Mouse (Mus musculus): ENCODE measurements at regions not wholly inside any gene's neighbourhood (a gene's known extent, or its start where the extent isn't known, plus 50 kb on each side); places are given as distances from the start of the nearest gene placed in this dataset.

DNA sequence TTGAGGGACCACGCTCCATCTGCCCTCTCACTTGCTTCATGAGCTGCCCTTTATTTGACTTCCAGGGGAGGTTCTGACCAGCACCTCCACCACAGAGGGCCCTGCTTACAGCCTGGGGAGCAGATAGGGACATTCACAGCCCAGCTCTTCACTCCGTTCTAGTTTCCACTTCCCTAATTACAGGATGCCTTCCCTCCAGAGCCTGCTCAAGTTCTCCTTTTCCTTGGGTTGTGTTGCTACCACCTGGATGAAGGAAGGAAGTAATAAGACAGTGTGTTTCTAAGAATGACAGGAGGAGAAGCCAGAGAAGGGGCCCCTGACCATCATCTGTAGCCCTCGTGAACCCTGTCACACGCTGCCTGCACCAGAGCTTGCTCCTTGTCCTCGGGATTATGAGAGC, 152.1 kb downstream of the Maf start:
- ChIA-PET CTCF (no interaction called here), POLR2A (no interaction called here)

DNA sequence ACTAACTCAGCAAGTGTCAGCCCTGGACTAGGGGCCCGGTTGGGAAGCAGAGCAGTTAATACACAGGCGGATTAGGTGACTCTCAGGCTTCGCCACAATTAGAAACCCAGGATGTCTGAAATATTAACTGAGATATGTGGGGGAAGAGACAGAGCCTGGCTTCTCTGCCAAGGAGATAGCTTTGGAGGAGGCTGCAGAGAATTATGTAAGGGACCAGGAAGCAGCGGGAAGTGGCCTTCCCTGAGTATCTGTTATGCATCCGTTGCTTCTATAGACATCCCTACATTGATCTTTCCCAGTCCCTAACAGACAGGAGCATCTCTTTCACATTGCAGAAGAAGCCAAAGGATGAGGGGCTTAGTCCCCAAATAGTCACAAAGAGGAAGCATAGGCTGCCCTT, 153.4 kb downstream of the Maf start:
- ChIA-PET CTCF (no interaction called here), POLR2A (no interaction called here)

DNA sequence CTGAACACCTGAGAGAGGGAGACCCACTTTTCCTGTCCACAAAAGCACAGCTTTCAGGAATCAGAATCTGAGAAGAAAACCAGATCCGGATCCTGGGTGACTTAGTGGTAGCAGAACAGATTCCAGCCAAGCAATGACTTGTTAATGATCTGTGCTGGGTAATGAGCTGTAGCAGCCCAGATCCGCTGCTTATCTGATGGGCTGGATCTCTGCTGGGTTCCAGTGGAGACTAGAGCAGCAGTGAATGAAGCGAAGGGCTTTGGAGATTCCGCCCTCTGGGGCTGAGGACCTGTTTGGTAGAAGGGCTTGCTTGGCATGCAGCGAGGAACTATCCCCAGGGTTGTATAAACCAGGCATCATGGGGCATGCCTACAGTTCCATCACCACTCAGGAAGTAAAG, 156.3 kb downstream of the Maf start:
- ChIA-PET CTCF (no interaction called here), POLR2A (no interaction called here)

DNA sequence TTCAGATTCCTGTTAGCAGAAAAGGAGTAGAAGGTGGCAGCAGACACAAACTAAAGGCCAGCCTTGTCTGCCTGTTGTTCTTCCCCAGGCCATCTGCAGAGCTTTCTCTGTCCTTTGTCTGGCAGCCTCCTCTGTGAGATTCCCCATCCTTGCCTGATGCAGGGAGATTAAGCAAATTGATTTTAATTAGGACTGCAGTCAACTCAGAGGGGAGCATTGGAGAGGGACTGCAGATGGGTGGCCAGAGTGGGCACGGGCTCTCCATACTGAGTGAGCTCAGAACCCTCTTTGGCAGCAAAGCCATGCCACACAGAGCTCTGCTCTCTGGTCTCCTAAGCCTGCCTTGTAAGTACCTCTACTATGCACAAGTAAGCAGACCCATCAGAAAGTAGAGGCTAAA, 158.5 kb downstream of the Maf start:
- CTCF ChIA-PET, result interaction anchor here in 1 of 4 experiments (0.6 kb wide), 1 partner anchor 12 kb away, joined by 3 read pairs; no protein-coding TSS in a partner anchor
- POLR2A ChIA-PET, result no interaction called here

DNA sequence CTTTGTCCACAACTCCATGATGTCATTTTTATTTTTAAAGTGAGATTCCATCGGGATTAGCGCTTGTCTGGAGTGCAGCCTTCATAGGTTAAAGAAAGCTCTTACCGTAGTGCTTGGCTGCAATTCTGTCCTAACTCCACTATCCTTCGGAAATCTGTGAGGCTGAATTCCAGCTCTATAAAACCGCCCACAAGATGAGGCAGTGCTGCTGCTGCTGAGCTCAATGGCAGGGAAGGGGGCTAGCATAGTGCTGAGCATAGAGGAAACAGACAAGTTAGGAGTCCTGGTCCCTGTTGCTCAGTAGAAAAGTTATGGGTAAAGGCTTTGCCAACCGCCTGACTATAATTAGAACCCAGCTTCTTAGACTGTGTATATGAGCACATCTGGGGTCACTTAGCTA, 163.5 kb downstream of the Maf start:
- ChIA-PET CTCF (interaction anchor here in 1 of 4 experiments (0.6 kb wide), 2 partner anchors 31 to 199 kb away, joined by 4 read pairs; no protein-coding TSS in a partner anchor), POLR2A (no interaction called here)

DNA sequence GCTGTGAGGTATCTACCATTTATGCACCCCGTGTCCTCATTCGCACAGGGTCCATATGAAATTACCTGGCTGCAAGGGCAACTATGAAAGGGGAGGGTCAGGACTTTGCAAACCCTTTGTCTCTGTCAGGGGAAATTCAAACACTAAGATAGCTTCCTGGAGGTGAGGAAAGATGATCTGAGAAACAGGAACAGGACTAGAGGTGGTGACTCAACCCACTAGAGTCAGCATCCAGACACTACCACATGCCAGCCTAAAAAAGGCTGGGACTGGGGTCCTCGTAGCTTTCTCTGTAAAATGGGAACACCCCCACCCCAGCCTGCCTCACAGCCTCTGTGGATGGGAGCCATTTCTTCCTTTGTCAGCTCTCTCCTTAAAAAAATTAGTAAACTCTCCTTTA, 164.7 kb downstream of the Maf start:
- ChIA-PET CTCF (no interaction called here), POLR2A (no interaction called here)

DNA sequence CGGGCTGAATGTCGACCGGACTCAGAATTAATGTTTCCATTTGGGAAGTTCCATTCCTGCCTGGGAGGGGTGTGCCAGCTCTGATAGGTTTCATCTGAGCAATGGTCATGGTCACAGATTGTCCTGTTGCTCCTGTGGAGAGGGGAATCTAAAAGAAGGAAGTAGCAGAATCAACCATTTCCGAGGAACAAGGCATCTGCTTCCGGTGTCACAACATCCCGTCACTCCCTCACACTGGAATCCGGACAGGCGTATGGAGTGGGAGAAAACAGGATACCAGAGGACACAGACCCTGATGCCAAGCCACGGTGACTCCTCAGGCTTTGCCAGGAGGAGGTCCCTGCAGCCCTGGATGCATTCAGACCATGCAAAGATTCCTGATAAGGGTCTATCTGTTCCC, 168.0 kb downstream of the Maf start:
- POLR2A ChIA-PET, result interaction anchor here in 1 of 4 experiments (0.6 kb wide), 1 partner anchor 14 kb away, joined by 3 read pairs; no protein-coding TSS in a partner anchor
- CTCF ChIA-PET, result interaction anchor here in 1 of 4 experiments (0.6 kb wide), 1 partner anchor 1230 kb away, joined by 4 read pairs; no protein-coding TSS in a partner anchor

DNA sequence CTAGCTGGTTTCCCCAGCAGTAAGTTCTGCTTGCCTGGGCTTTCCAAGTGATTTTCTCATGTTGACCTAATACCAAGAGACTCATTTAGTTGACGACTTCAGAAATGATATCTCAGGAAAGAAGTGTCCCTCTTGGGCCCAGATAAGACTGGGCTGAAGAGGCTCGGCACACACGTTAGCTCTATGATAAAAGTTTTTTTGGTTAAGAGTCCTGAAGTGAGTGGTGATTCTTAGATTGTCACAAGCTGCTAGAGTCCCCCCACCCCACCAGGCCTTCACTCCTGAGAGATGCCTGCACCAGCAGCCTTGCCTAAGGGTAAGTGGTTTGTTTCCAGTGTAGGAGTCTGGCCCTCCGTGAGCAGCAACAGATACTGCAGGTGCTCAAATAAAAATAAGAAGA, 169.4 kb downstream of the Maf start:
- CTCF ChIA-PET, result interaction anchor here in 1 of 4 experiments (0.5 kb wide), 1 partner anchor 379 kb away, joined by 5 read pairs; no protein-coding TSS in a partner anchor
- POLR2A ChIA-PET, result no interaction called here

DNA sequence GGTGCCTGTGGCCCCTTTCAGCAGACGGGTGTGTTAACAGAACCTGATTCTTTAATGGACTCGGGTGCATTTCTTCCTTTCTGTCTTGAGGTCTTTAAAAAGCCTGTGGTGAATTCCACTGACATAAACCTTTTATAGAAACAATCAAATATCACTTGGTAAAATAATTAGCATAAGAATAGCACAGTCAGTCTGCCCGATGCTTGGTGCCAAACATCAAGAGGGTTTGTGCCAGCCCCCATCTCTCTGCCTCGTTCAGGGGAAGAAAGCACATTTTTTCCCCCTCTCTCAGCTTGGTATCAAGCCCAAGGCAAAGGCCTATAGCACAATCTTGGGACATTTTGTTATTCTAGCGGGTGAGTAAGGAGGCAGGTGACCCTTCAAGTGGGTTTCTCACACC, 169.8 kb downstream of the Maf start:
- ChIA-PET CTCF (no interaction called here), POLR2A (no interaction called here)

DNA sequence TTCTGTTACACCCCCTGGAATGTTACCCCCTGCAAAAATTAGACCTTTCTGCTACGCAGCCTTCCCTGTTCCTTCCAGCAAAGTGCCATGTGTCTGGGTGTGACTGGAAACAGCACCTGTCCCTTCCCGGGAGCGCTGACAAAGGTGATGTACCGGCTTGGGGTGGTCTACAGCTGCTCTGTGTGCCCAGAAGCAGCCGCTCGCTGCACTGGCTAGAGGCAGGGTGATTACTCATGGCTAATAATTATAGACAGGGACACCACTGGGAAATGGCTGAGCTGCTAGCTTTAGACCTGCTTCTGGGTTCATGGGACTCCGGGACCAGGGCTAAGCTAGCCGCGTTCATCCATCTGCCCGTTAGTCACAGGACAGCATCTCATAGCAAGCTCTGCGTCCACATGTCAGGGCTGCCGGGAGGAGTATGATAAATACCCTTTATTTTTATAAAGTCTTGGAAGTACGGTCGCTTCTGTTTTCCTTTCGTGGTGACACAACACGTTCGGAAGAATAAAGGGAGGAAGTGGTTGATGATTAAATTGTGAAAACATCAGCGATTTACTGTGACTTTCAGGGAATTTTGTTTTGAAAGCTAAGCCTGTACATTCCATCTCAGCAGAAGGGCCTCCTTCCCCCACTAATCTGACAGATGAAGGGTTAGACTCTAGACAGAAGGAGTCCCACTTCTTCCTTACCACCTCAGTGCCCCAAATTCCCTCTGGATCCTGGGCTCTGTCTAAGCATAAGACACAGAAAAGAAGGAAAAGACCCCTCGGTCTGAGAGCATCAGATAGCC, 170.8 kb downstream of the Maf start:
- ChIA-PET CTCF (interaction anchor here in 1 of 4 experiments (0.7 kb wide), 1 partner anchor 1999 kb away, joined by 3 read pairs; no protein-coding TSS in a partner anchor), POLR2A (interaction anchor here in 1 of 4 experiments (0.7 to 0.8 kb wide), 2 partner anchors 15 to 591 kb away, joined by 3 to 6 read pairs; no protein-coding TSS in a partner anchor)

DNA sequence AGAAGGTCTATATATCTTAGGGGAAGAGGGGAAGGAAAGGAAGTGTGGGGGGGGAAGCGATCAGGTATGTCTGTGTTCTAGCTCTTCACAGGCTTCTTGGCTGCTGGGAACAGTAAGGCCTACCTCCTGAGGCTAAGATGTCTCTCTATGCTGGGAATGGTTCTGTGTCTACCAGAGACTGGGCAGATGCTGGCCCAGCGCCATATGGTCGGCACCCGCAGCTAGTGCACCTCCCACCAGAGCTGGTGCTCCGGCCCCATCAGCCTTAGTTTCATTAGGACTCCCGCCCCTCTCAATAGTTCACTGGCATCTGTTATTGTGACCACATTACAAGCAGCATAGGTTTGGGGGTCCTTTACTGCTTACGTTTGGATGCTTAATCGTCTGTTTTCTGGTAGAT, 171.6 kb downstream of the Maf start:
- ChIA-PET CTCF (no interaction called here), POLR2A (interaction anchor here in 2 of 4 experiments (0.6 kb wide), 2 partner anchors 740 to 751 kb away, joined by 3 to 5 read pairs; no protein-coding TSS in a partner anchor)

DNA sequence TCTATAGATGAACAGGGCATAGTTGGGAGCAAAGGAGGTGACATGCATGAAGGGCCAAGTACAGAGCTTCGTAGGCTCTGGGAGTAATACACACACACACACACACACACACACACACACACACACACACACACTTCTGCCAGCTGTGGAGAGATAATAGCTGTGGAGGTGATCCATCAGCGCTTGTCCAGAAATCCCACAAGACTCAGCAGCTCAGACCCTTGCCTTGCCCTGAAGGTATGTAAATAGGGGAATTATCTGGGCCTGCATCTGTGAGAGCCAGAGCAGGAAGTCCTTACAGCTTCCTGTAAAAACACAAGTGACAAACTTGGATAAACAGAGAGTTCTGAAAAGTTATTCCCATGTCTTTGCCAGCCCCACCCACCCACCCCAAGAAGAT, 173.6 kb downstream of the Maf start:
- ChIA-PET CTCF (interaction anchor here in 1 of 4 experiments (0.6 kb wide), 1 partner anchor 1072 kb away, joined by 3 read pairs; no protein-coding TSS in a partner anchor), POLR2A (no interaction called here)

DNA sequence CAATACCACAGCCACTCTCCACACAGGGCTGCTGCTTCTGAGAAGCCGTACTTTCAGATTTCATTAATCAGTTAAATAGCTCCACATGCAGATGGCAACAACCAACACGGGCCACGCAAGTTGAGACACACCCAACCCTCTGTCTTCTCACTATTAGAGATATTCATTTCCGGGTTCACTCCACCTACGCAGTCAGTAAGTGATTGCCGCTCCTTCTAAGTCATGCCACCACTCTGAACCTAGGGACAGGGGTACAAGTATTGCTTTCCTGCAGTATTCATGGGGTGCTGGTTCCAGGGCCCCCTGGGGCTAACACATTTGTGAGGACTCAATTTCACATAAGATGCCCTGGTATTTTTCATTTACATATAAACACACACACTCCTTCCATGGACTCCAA, 176.3 kb downstream of the Maf start:
- ChIA-PET CTCF (interaction anchor here in 1 of 4 experiments (0.7 kb wide), 1 partner anchor 888 kb away, joined by 7 read pairs; no protein-coding TSS in a partner anchor), POLR2A (interaction anchor here in 1 of 4 experiments (1.9 kb wide), 1 partner anchor 9 kb away, joined by 6 read pairs; no protein-coding TSS in a partner anchor)

DNA sequence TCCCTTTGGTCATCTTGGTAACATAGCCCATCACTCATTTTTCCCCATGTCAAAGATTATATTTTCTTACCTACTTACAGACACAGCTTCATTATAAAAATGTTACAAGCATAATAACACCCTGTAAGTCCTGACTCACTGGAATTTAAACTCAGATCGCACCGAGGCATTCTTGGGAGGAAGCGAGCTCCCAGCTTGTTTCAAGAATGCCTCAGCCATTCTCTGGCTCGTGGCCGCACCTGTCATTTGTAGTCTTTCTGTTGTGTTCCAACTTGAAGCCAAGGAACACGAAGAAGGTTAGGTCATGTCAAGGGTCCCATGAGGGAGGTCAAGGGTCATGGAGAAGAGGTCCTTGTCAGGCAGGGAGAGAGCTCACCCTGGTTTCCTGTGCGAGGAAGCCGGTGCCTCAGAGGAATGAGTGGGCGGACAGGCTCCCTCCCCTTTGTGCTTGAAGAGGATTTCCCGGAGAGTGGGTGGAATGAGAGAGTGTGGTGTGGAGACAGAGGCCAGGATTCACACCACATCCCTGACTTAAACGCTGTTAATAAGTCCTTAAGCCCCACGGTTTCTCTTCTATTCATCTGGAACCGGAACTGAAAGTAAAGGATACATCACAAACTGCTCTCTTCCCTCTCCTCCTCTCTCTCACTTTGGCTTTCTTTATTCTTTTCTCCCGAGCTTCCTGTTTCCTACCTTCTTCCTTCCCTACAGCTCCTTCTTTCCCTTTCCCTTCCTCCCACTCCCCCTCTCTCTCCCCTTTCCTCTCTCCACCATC, 177.8 kb downstream of the Maf start:
- CTCF ChIA-PET, result interaction anchor here in 1 of 4 experiments (0.6 kb wide), 1 partner anchor 1044 kb away, joined by 3 read pairs; no protein-coding TSS in a partner anchor

DNA sequence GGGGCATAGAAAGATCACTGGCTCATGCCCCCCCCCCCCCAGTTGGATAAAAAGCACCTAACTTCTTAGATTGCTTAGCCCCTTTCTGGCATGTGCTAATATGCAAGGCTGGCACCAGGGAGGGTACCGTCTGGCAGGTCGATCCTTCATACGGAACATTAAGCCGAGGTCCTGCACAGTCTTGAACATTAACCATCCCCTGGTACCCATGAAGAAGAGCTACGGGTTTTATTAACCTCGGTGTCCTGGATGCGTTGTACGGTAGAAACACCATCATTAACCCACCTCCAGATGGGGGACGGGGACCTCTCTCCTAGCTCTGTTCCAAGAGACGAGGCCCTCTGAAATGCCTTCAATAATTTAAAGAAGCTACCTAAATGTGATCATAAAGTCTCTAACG, 178.7 kb downstream of the Maf start:
- CTCF ChIA-PET, result no interaction called here

More for the DNA sequence above, 177.8 kb downstream of the Maf start:
- POLR2A ChIA-PET, result no interaction called here

DNA sequence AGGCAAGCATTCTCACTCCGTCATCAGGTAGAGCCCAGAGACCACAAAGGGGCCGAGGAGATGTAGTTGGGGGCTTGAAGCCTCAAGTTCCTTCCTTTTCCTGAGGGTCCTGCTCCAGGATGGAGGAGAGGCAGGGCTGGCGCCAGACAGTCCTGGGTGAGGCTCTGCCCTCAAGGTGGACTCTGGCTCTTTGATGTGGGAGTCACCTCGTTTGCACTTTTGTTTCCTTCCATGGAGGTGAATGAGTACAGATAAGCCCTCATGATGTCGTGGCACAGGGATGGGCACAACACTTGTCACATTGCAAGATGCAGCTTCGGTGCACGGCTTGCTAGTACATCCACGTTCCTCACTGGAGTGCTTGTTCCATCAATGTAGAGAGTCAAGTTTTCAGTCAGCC, 182.4 kb downstream of the Maf start:
- POLR2A ChIA-PET, result interaction anchor here in 1 of 4 experiments (0.6 kb wide), 1 partner anchor 14 kb away, joined by 3 read pairs; no protein-coding TSS in a partner anchor
- CTCF ChIA-PET, result no interaction called here

More for the DNA sequence above, 178.7 kb downstream of the Maf start:
- POLR2A ChIA-PET, result interaction anchor here in 1 of 4 experiments (0.7 kb wide), 1 partner anchor 117 kb away, joined by 3 read pairs; no protein-coding TSS in a partner anchor

DNA sequence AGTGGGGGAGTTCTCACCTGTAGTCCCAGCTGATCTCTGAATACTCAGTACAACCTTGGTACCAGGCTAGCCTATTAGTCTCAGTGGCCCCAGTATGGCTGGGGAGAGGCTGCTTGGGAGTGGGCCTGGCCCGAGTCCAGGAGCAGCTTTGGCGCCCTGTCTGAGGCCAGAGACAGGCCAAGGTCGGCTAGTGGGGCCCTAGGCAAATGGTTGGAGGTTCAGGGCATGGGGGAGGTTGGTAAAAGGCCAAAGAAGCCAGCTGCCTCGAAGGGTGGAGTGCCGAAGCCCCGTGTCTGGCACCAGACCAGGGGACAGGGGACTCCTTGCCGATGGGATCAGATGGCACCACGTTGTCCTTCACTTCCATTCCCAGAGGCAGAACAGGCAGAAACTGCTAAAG, 182.9 kb downstream of the Maf start:
- POLR2A ChIA-PET, result no interaction called here

DNA sequence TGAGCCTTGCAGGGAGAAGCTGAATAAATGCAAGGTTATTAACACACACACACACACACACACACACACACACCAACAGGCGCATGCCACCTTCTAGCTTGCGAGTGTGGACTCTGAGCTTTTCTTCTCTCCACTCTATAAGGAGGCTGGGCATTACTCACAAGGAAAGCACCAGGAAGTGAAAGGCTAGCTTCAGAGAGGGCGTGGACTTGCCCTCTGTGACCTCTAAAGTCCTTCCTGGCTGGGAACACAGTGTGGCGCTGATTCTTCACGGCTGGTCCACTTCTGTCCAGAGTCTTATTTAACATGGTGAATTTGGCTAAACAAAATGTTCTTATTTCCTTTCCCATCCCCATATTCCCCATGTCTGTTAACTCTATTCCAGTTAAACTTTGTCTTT, 185.1 kb downstream of the Maf start:
- CTCF ChIA-PET, result interaction anchor here in 1 of 4 experiments (0.7 kb wide), 1 partner anchor 8 kb away, joined by 3 read pairs; no protein-coding TSS in a partner anchor
- POLR2A ChIA-PET, result interaction anchor here in 1 of 4 experiments (0.6 to 1.2 kb wide), 4 partner anchors 9 to 1022 kb away, joined by 3 to 6 read pairs (median 4); no protein-coding TSS in a partner anchor

More for the DNA sequence above, 182.9 kb downstream of the Maf start:
- CTCF ChIA-PET, result no interaction called here

DNA sequence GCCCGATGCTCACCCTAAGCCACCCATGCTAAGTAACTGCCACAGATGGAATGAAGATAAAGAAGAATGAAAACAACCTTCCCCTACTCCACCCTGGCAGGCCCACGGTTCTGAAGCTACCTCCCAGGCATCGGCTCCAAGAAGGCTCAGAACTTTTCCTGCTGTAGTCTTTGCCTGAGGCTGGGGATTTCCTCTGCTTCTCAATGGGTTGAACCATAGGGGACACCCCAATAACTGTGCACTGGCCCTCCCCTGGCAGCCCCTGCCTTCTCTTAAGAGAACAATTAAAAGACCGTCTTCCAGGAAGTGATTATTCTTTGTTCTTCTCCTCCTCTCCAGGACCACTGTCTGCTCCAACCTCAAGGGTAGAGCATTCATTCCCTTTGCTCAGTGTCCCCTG, 191.9 kb downstream of the Maf start:
- CTCF ChIA-PET, result no interaction called here
- POLR2A ChIA-PET, result interaction anchor here in 1 of 4 experiments (1.0 kb wide), 1 partner anchor 76 kb away, joined by 3 read pairs; no protein-coding TSS in a partner anchor

DNA sequence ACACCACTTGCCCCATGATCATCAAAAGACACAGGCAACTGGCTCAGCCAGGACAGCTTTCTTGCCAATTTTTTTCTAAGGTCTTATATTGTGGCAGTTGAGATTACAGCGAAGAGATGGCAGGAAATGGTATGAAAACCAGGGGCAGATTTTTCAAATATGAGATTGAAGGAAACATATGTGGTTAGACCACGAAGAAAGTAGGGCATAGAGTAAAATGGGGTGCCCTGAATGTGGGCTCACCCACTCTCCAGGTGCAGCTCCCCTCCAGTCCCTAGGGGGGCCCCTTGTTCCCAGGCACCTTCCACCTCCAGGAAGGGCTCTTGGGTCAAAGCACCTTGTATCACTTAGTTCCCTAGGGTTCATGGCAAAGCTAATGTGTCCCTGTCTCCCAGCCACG, 193.1 kb downstream of the Maf start:
- POLR2A ChIA-PET, result no interaction called here
- CTCF ChIA-PET, result no interaction called here
